Mouse (Mus musculus): ENCODE data around the gene Rpl6.
"Not testable (repeated sequence)": the region's sequence is repeated elsewhere in the genome, so short reads cannot be mapped to it uniquely, and the experiment has no call there.

Rpl6 gene

GRCm38 (mm10) chr5:121224856-121225255 lies 20.6 kb downstream of the Rpl6 start:
- DNase-seq (ENCODE audit: low read depth, low spot score) = no peak

GRCm38 (mm10) chr5:121225854-121226253 lies 21.6 kb downstream of the Rpl6 start:
- DNase-seq (ENCODE audit: low read depth, low spot score) = no peak

GRCm38 (mm10) chr5:121226406-121226805 lies 22.1 kb downstream of the Rpl6 start:
- no peak for DNase-seq (ENCODE audit: low read depth, low spot score)

GRCm38 (mm10) chr5:121226845-121227244 lies 22.6 kb downstream of the Rpl6 start:
- DNase-seq (ENCODE audit: low read depth, low spot score) = no peak

GRCm38 (mm10) chr5:121227330-121227729 lies 23.0 kb downstream of the Rpl6 start:
- not testable (repeated sequence) for DNase-seq (ENCODE audit: low read depth, low spot score)

GRCm38 (mm10) chr5:121229182-121229581 lies 24.9 kb downstream of the Rpl6 start:
- no peak for DNase-seq (ENCODE audit: low read depth, low spot score)

- DNase-seq (ENCODE audit: low read depth, low spot score) = no peak
Observed at GRCm38 (mm10) chr5:121230811-121231210, 26.5 kb downstream of the Rpl6 start.

- no peak for DNase-seq (ENCODE audit: low read depth, low spot score)
Observed at GRCm38 (mm10) chr5:121232789-121233188, 28.5 kb downstream of the Rpl6 start.

- no peak for DNase-seq (ENCODE audit: low read depth, low spot score)
Observed at GRCm38 (mm10) chr5:121233726-121234125, 29.4 kb downstream of the Rpl6 start.

- no peak for DNase-seq (ENCODE audit: low read depth, low spot score)
Observed at GRCm38 (mm10) chr5:121236171-121236570, 31.9 kb downstream of the Rpl6 start.

- no peak for DNase-seq (ENCODE audit: low read depth, low spot score)
Observed at GRCm38 (mm10) chr5:121238208-121238607, 33.9 kb downstream of the Rpl6 start.

- no peak for DNase-seq (ENCODE audit: low read depth, low spot score)
Observed at GRCm38 (mm10) chr5:121239846-121240245, 35.6 kb downstream of the Rpl6 start.

- DNase-seq (ENCODE audit: low read depth, low spot score) = no peak
Observed at GRCm38 (mm10) chr5:121241182-121241581, 36.9 kb downstream of the Rpl6 start.

GRCm38 (mm10) chr5:121242261-121242660 lies 38.0 kb downstream of the Rpl6 start:
- no peak for DNase-seq (ENCODE audit: low read depth, low spot score)

GRCm38 (mm10) chr5:121242701-121243100 lies 38.4 kb downstream of the Rpl6 start:
- DNase-seq (ENCODE audit: low read depth, low spot score) = no peak

GRCm38 (mm10) chr5:121243676-121244364 lies 39.5 kb downstream of the Rpl6 start:
- DNase-seq (ENCODE audit: low read depth, low spot score) = no peak

GRCm38 (mm10) chr5:121244365-121244731 lies 40.1 kb downstream of the Rpl6 start:
- no peak for DNase-seq (ENCODE audit: low read depth, low spot score)

- DNase-seq (ENCODE audit: low read depth, low spot score) = no peak
Observed at GRCm38 (mm10) chr5:121245201-121245600, 40.9 kb downstream of the Rpl6 start.

- DNase-seq (ENCODE audit: low read depth, low spot score) = no peak
Observed at GRCm38 (mm10) chr5:121248766-121249394, 44.6 kb downstream of the Rpl6 start.

GRCm38 (mm10) chr5:121249693-121250092 lies 45.4 kb downstream of the Rpl6 start:
- DNase-seq (ENCODE audit: low read depth, low spot score) = no peak

GRCm38 (mm10) chr5:121251813-121252212 lies 47.5 kb downstream of the Rpl6 start:
- no peak for DNase-seq (ENCODE audit: low read depth, low spot score)

- DNase-seq (ENCODE audit: low read depth, low spot score) = no peak
Observed at GRCm38 (mm10) chr5:121253816-121254497, 49.7 kb downstream of the Rpl6 start.

- DNase-seq (ENCODE audit: low read depth, low spot score) = no peak
Observed at GRCm38 (mm10) chr5:121254977-121255376, 50.7 kb downstream of the Rpl6 start.

Measured in ES-CJ7 (cell line).